Mouse (Mus musculus): ENCODE data around the gene Wars2. TPM values are rescaled to one million over a fixed set of nuclear protein-coding genes. Genes with fewer than 3 reads are reported as not detected.

The Wars2 gene
- 1 to 10 TPM; 7.8 to 7.9 TPM for total RNA-seq (2021)
- long read RNA-seq, experiment 1, full-length matches to known transcripts, result 1 of 5 reads
- long read RNA-seq, experiment 1, partial matches to known transcripts, result 0 of 5 reads
- long read RNA-seq, experiment 1, other reads (novel, unspliced or antisense), result 4 of 5 reads
- long read RNA-seq, experiment 2, full-length matches to known transcripts, result 1 of 1 reads
- long read RNA-seq, experiment 2, partial matches to known transcripts, result 0 of 1 reads
- long read RNA-seq, experiment 2, other reads (novel, unspliced or antisense), result 0 of 1 reads

DNA sequence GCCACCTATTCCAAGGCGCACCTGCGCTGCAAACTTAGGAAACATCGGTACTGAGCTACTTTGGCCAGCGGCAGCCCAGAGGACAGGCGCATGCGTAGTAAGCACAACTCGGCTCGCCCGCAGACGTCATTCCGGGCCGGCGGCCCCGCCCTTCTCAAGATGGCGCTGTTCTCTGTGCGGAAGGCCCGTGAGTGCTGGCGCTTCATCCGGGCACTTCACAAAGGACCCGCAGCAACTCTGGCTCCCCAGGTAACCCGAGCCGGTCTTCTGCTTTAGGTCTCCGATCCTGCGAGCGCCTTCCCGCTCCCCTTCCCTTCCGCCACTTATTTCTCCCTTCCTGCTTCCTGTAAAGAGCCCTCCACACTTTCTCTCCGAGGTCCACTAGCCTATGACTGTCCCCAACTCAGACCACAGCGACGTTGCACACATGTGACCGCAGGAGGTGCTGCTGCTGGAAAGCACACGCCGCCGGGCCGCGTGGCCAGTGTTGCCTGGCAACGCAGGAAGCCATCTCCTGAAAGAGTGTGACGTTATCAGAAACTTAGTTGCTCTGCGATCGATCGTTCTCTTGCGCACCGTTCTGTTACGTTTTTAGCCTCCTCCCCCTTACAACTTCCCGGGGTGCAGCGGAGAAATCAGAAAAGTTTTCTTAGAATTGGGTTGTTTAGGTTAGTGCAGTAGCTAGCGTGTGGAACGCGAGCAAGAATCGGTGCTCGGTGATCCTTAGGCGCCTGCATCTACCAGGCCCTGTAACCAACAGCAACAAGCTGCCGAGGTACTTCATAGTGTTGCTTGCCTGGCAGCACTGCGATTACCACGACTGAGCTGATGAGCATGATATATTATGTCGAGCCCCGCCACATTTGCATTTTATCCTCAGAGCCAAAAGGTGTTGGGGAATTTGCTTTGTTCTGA lies at the start of gene Wars2:
Wars2 (plus strand) TSS at position 129 of the 915 bp plus-strand sequence.
- DNase-seq (ENCODE audit: low spot score in 2 of 2), result peak; percentile 93 to 96

DNA sequence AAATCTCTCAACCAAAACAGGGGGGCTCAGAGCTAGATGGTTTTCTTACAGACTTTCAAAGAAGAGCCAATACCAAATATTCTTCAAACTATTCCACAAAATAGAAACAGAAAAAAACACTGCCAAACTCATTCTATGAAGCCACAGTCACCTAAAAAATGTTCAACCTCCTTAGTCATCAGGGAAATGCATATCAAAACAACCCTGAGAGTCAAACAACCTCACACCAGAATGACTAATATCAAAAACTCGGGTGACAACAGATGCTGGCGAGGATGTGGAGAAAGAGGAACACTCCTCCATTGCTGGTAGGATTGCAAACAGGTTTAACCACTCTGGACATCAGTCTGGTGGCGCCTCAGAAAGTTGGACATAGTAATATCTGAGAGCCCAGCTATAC lies 44.1 kb upstream of the Wars2 start:
- DNase-seq (ENCODE audit: low spot score in 2 of 2), result no peak

DNA sequence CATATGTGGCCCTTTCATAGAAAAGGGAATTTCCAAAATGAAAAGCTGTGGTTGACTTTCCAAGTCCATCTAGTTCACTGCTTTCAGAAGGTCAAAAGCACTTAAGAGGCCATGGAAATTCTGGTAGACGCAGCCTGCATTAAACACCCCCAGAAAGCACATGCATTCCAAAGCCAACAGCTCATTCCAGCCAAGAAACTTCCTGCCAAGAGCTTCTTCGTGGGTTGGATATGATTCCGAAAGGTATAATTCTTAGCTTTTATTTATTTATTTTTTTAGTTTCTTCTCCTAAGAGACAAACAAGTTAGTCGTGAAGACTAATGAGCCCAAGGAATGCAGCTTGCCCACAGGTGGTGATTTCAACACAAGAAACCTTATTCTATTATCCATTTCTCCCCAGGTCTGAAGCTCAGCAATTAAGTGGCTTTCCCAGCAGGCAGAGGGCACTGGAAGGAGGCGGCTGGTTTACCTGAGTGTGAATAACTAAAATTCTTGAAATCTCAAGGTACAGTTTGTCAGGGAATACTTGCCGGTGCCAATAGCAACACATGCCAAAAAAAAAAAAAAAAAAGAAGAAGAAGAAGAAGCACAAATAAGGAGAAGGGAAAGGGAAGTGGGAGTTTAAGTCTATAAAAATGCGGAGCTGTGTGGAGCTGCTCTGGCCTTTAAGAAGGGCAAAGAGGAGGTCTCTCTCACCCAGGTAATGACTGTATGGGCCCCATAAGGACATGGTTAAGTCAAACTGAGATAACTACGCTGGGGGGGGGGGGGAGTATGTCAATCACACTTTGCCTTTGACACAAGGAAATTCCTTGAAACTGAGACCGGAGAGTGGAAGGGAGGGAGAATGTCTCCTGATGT lies 30.3 kb upstream of the Wars2 start:
- no peak for DNase-seq (ENCODE audit: low spot score in 2 of 2)

DNA sequence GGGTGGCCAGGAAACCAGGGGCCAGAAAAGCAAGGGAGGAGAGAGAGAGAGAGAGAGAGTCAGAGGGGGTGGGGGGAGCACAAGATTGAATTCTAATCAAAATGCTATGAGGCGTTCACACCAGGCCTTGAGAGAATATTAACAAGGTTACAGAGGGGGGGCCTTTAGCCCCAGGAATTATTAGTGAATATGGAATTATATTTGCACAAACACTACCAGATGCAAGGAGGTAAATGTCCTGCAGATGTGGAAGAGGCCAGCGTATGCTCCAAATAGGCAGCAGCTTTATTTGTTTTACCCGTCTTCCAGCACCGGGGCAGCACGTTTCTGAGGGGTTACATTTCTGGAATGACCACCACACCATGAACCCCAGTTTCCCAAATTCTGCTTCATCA lies 29.7 kb upstream of the Wars2 start:
- no peak for DNase-seq (ENCODE audit: low spot score in 2 of 2)

DNA sequence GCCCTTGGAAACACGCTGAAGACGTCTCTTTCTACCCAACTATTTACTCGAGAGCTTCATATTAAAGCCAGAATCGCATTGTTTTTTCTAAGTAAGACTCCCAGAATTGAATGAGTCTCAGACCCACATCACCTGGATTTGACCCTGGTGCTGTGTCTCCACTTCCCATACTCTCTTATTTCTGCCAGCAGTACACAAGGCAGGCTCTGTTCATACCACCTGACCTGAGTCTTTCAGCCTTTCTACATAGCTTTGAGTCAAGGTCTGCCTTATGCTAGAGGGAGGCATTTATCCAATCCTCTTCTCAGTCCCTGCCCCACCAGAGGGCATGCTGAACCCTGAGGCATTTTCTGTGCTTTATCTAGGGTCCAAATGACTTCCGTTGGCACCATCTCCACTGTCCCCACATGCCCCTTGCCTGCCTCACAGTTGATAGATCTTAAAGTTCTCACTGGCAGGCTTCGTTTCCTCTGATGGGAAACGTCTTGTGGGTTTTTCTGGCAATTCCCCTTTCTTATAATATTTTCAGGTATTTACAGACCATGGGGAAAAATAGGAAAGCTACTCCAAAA lies 27.5 kb upstream of the Wars2 start:
- DNase-seq (ENCODE audit: low spot score in 2 of 2), result no peak

DNA sequence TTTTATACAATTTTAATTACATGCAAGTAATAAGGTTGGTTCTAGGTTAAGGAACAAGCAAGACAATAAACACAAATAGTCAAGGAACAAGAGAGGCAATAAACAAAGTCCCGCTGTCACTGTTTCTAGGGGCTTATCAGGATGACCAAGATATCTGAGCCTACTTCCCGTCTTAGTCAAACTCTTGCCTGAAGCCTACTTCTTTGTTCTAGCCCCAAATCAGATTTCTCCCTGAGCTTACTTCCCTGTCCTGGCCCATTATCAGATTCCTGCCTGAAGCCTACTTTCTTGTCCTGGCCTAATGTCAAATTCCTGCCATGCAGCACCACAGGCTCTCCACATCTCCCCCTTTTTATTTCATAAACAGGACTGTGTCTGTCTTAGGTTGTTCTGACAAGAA lies 19.9 kb upstream of the Wars2 start:
- DNase-seq (ENCODE audit: low spot score in 2 of 2), result no peak

DNA sequence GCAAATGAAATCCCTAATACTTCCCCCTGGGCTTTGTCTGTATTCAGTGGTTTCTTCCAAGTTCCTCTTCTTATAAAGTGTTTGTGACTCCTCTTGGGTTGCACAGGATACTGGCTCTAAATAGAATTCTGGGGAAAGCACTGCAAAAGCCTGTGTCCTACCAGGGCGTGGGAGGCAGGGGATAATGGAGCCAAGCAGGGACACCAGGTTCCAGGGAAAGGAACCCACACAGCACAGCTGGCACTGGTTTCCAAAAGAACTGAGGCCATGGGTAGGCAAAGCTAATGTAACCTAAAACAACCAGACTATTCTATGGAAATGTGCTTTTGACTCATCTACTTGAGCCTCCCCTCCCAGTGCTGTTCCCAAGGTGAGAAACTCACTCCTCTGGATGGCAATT lies 10.3 kb upstream of the Wars2 start:
- DNase-seq (ENCODE audit: low spot score in 2 of 2), result peak; percentile 57 to 69

DNA sequence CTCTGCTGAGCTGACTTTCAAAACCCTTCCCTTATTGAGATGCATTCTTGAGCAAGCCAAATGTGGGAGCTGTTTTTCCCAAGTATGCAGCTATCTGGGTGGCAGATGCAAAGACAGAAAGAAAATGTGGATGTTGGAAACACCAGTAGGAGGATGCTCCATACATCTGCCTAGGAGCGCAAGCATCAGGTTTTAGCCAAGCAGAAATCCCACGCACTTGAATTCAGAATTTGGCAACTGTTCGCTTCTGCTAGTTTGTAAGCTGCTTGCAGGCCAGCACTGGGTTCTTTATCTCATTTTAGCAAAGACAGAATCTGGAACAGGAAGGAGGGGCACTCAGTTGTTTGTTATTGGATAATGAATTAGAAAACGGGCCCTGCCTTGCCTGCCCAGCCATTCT lies 8.9 kb upstream of the Wars2 start:
- peak; percentile 64 to 71 for DNase-seq (ENCODE audit: low spot score in 2 of 2)

DNA sequence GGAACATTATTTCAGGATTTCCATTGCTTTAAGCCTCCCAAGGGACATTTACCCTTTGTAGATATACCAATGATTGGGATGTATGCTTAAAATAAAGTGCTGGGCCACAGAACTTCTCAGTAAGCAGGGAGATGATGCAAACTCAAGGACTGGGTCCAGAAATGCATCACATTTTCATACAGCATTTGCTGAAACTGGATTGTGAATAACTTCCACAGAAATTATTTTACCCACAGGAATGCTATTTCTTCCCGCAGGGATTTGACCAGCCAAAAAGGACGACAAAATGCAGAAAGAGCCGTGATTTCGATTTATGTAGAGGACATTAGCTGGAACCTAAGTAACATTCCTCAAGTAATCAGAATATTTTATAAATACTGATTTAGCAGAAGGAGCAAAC lies 7.0 kb upstream of the Wars2 start:
- DNase-seq (ENCODE audit: low spot score in 2 of 2), result no peak

DNA sequence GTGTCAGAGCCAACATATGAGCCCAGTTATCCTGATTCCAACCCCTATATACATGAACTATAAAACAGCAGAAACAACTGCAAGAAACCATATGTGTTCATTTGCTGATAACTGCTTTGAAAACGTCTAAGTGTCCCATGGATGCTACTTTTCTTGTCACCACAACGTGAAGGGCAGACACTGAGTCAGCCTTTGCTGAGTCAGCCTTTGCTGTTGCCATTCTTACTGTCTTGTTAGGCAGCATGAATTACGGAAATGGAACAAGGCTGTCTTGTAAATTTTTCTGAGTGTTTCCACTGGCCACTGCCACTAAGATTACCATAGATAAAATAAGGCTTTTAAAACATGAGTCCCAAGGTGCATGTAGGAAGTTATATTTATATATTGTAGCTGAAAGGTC lies 7.0 kb downstream of the Wars2 start:
- DNase-seq (ENCODE audit: low spot score in 2 of 2), result no peak

DNA sequence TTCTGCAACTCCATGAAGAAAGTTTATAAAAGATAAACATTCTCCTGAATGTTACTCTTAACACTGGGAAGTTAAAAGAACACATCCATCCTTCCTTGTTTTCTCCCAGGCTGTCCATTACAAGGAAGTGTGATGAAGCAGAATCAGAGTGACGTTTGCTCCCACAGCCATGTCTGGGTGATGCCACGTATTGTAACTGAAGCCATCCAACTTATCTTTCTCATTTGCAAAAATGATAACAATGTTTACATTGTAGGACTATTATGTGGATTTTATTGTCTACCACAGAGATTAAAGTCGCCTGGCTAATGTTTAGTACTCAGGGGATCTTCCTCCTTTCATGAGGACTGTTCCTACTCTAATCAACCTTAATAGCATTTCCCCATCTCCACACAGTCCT lies 8.2 kb downstream of the Wars2 start:
- no peak for DNase-seq (ENCODE audit: low spot score in 2 of 2)

DNA sequence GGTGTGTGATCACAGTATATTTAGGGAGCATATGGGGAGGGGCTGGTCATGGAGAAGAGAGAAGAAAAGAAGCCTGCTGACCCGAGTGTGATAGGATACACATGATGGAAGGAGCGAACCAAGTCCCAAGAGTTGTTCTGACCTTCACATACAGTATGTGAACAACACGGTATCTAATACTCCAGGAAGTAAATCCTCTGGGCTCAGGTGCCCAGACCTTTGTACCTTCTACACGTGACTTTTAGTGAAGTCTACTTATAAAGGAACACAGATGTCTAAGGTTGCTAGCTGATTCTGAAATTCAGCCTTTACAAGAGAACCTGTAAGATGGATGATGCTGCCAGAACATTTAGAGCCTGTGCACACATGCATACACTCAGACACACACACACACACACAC lies 15.4 kb downstream of the Wars2 start:
- no peak for DNase-seq (ENCODE audit: low spot score in 2 of 2)

DNA sequence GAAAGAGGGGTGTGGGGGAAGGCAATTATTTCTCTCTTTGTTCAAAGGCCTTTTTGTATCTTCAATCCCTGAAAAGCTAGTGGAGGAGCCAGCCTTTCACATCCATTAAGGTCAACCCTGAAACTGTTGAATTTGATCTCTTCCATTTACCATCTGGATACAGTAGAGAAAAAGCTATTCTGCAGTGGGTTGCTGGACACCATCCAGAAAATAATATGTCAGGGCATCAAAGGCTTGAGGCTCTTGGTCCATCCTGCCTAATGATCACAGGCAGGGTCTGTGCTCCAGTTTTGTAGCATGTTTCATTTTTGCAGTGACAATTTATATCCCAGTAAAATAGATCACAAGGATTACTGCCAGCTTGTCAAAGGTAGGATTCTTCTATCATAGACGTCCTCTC lies 16.1 kb downstream of the Wars2 start:
- no peak for DNase-seq (ENCODE audit: low spot score in 2 of 2)

DNA sequence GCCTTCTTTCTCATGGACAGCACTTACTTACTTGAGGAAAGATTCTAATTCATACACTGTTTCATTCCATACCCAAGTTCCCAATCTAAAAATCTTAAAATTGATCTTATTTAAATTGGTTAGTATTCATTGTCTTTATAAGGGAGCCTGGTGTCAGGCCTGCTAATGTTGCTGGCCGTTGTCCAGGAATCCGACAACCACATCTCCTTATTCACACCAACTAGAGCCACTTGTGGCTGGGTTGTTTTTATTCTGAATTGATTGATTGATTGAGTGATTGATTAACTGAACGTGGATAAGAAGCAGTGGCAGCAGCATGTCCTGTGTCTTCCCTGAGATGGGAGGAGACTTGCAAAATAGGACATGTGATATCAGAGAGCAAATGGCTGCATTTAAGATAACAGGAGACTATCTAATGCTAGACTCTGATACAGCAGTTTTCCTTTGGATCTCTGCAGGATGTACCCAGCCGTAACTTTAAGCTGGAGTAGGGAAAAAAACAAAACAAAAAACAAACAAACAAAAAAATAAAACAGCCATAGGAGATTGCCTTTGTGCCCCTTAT lies 16.7 kb downstream of the Wars2 start:
- DNase-seq (ENCODE audit: low spot score in 2 of 2), result no peak

DNA sequence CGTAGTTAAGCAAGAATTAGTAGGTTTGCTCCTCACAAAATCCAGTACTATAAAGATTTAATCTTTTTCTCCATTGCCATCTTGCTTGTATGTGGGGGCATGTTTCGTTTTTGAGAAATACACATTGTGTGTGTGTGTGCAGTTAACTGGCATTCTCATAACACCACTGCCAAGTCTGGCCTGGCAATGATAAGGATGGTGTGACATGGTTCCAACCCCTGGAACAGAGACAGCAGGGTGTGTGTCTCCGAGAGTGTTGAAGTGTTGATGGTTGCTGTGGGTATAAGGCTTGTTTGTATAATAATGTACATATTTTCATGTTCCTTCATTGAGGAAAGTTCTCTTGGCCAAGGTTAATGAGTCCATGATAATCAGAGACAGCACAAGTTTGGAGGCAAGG lies 19.1 kb downstream of the Wars2 start:
- no peak for DNase-seq (ENCODE audit: low spot score in 2 of 2)

DNA sequence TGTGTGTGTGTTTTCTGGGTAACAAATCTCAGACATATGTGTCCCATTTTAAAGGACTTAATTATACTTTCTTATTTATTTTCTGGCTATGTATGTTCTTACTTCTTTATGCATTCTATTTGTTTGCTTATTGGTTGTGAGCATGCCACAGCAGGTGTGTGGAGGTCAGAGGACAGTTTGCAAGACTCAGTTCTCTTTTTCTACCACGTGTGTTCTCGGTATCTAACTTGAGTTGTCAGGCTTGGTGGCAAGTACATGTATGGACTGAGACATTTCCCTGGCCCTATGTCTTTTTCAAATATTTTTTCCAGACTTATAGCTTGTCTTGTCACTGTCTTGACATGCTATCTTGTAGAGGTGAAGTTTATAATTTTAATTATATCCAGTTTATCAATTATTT lies 21.3 kb downstream of the Wars2 start:
- DNase-seq (ENCODE audit: low spot score in 2 of 2), result no peak

DNA sequence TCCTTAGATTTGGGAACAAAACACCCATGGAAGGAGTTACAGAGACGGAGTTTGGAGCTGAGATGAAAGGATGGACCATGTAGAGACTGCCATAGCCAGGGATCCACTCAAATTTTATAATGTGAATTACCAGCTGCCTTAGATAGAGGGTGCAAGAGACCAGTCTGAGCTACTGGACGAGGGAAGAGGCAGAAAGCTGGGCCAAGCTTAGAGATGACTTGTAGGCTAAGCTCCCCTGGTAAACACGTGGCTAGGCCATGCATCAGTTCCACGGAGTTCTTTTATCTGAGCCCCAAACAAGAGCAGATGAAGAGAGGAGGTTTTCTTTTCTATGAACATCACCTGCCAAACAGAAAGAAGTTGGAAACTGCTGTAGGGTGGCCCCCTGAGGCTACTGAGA lies 26.9 kb downstream of the Wars2 start:
- DNase-seq (ENCODE audit: low spot score in 2 of 2), result no peak

DNA sequence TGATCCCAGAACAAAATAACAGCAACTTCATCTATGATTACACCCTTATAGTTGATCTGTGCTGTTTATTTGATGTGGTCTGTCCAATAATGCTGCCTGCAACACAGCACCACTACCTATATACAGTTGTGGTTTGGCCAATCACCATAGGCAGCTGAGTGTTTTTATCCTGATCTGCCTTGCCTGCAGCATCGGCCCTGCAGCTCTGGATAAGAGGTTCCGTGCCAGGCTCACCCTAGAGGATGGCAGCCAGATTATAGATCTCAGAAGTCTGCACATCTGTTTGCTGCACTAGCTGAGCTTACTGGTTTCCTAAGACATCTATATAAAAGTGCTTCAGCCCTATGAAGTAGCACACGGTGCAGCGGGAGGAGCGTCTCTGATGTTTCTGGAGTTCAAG lies 32.3 kb downstream of the Wars2 start:
- DNase-seq (ENCODE audit: low spot score in 2 of 2), result no peak

DNA sequence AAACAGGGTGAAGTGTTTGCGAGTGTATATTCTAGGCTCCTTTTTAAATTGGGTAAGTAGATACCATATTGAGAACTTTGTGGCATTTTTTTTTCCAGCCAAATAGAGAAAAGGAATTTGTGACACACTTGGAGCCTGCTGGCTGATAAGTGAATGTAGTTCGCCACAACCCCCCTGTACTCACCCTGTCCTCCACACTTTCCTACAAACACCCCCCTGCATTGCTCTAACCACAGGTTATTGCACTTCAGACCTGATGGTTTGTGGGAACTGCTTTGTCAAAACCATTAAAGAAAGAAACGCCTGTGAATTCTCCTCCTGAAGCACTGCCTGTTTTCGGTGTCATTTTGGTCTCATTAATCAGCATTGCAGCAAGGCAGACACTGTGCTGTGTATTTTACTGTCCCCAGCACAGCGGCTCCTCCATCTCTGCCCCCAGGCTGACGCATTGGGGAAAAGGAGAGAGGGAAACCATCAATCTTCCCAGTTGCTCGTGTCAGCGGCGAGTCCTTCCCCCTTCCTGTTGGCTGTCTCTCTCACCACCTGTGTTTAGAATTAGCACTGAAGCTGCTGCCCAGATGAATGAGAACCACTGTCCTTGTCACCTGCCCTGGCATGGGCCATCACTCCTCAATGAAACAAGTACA lies 33.9 kb downstream of the Wars2 start:
- DNase-seq (ENCODE audit: low spot score in 2 of 2), result no peak

DNA sequence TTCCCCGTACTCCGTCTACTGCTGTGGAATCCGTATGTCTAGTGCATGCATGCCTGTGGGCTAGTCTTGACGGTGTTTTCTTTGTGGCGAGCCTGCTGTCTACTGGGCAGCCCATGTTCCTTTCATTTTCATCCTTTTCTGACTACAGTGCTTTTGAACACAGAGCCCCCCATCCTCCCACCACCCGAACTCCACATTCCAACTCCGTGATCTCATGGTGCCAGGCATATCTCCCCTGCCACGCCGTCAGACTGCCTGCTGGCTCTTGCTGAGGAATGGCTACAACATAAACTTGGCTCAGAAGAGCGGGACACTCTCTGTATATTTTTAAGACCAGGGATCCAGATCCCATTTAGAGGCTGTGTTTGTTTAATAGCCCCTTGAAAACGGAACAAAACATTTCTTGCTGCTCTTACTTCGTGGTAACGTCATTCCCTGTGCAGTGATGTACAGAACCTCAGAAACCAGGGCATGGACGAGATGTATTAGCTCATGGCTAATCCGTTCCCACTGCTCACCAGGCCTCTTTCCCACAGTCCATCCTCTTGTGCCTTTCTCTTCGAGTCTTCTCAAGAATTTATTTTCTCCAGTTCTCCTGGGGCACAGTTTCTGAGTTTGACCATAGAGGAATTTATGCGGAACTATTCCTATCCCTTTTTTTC lies 42.6 kb downstream of the Wars2 start:
- no peak for DNase-seq (ENCODE audit: low spot score in 2 of 2)
